Mouse (Mus musculus): Measurements from ENCODE around the gene Lgals3bp.

Gene Lgals3bp

GRCm38 (mm10) chr11:118423266-118423971 is 21.5 kb upstream of the Lgals3bp start:
- peak; percentile 75 for DNase-seq (ENCODE audit: low spot score)

- no peak for DNase-seq (ENCODE audit: low spot score)
These were observed 18.4 kb upstream of the Lgals3bp start for GRCm38 (mm10) chr11:118420261-118420660.

- peak; percentile 91 for DNase-seq (ENCODE audit: low spot score)
These were observed 17.1 kb upstream of the Lgals3bp start, which contains the start of gene Cant1 for GRCm38 (mm10) chr11:118418834-118419504. Gene Cant1, minus strand, starts transcription at chr11:118419086.

- DNase-seq (ENCODE audit: low spot score), result no peak
These were observed 16.5 kb upstream of the Lgals3bp start for GRCm38 (mm10) chr11:118418442-118418833.

GRCm38 (mm10) chr11:118417496-118417895 is 15.6 kb upstream of the Lgals3bp start:
- DNase-seq (ENCODE audit: low spot score), result no peak

- DNase-seq (ENCODE audit: low spot score), result no peak
These were observed 14.2 kb upstream of the Lgals3bp start for GRCm38 (mm10) chr11:118416046-118416445.

GRCm38 (mm10) chr11:118415630-118416029 is 13.7 kb upstream of the Lgals3bp start:
- no peak for DNase-seq (ENCODE audit: low spot score)

GRCm38 (mm10) chr11:118414270-118414669 is 12.4 kb upstream of the Lgals3bp start:
- DNase-seq (ENCODE audit: low spot score), result no peak

- no peak for DNase-seq (ENCODE audit: low spot score)
These were observed 11.2 kb upstream of the Lgals3bp start for GRCm38 (mm10) chr11:118413055-118413454.

- no peak for DNase-seq (ENCODE audit: low spot score)
These were observed 10.7 kb upstream of the Lgals3bp start for GRCm38 (mm10) chr11:118412601-118413000.

- DNase-seq (ENCODE audit: low spot score), result no peak
These were observed 9.4 kb upstream of the Lgals3bp start for GRCm38 (mm10) chr11:118411271-118411670.

- DNase-seq (ENCODE audit: low spot score), result no peak
These were observed 8.6 kb upstream of the Lgals3bp start for GRCm38 (mm10) chr11:118410479-118410878.

- no peak for DNase-seq (ENCODE audit: low spot score)
These were observed 8.2 kb upstream of the Lgals3bp start for GRCm38 (mm10) chr11:118410073-118410444.

GRCm38 (mm10) chr11:118409106-118410072 is 7.5 kb upstream of the Lgals3bp start:
- no peak for DNase-seq (ENCODE audit: low spot score)

GRCm38 (mm10) chr11:118408051-118408740 is 6.3 kb upstream of the Lgals3bp start:
- DNase-seq (ENCODE audit: low spot score), result no peak

GRCm38 (mm10) chr11:118407318-118407910 is 5.5 kb upstream of the Lgals3bp start:
- DNase-seq (ENCODE audit: low spot score), result peak; percentile 67

GRCm38 (mm10) chr11:118406521-118406920 is 4.6 kb upstream of the Lgals3bp start:
- peak; percentile 2 for DNase-seq (ENCODE audit: low spot score)

GRCm38 (mm10) chr11:118405311-118405710 is 3.4 kb upstream of the Lgals3bp start:
- no peak for DNase-seq (ENCODE audit: low spot score)

- no peak for DNase-seq (ENCODE audit: low spot score)
These were observed 2.3 kb upstream of the Lgals3bp start for GRCm38 (mm10) chr11:118403951-118404899.

GRCm38 (mm10) chr11:118403183-118403582 is 1.3 kb upstream of the Lgals3bp start:
- no peak for DNase-seq (ENCODE audit: low spot score)
